Mouse (Mus musculus) forebrain, postnatal 0 days (tissue): ENCODE results near the gene Tmem132b. TPM values are rescaled to one million over a fixed set of nuclear protein-coding genes. Genes with fewer than 3 reads are reported as not detected.
A peak's percentile ranks its signal among the peaks of the same experiment; 100 is the strongest.

Source experiments
- ATAC-seq: fragments of 200-750 bp; cut with Nextera tagmentation; 2 replicates; pipeline ENCODE4 v1.8.0; 2017; ENCODE audit warnings: mild to moderate bottlenecking, moderate library complexity
- DNase-seq: peaks from one replicate; pipeline ENCODE4 v3.0.0-alpha.2; 2015
- H3K27ac ChIP-seq: fragments of 300-500 bp; sonication (generic); 2 replicates; pipeline ENCODE4 v1.5.1; 2014; ENCODE audit warnings: low read depth, mild to moderate bottlenecking, antibody characterized with exemption, low read length, moderate library complexity, mixed read lengths
- H3K27me3 ChIP-seq: fragments of 300-500 bp; sonication (generic); 2 replicates; pipeline ENCODE4 v1.6.1; 2014; ENCODE audit warnings: mild to moderate bottlenecking, low read length, mixed read lengths; ENCODE audit not compliant: insufficient read depth
- H3K36me3 ChIP-seq: fragments of 300-500 bp; sonication (generic); 2 replicates; pipeline ENCODE4 v1.6.1; 2014; ENCODE audit warnings: mild to moderate bottlenecking, moderate library complexity; ENCODE audit not compliant: insufficient read depth
- H3K4me1 ChIP-seq: fragments of 300-500 bp; sonication (generic); 2 replicates; pipeline ENCODE4 v1.6.1; 2014; ENCODE audit warnings: antibody characterized with exemption; ENCODE audit not compliant: insufficient read depth
- H3K4me2 ChIP-seq: fragments of 300-500 bp; sonication (generic); 2 replicates; pipeline ENCODE4 v1.6.1; 2014; ENCODE audit warnings: low read depth, mild to moderate bottlenecking, moderate library complexity
- H3K4me3 ChIP-seq: fragments of 300-500 bp; sonication (generic); 2 replicates; pipeline ENCODE4 v1.5.1; 2014; ENCODE audit warnings: low read depth, low read length, mixed read lengths
- H3K9ac ChIP-seq: fragments of 300-500 bp; sonication (generic); 2 replicates; pipeline ENCODE4 v1.6.1; 2014; ENCODE audit warnings: mild to moderate bottlenecking
- H3K9me3 ChIP-seq: fragments of 300-500 bp; sonication (generic); 2 replicates; pipeline ENCODE4 v1.6.1; 2016; ENCODE audit warnings: low read length
- CTCF ChIP-seq: sonication (generic); IDR thresholded peaks from 2 replicates; pipeline ENCODE4 v1.5.1; 2016; ENCODE audit warnings: antibody characterized with exemption, control low read depth, low read depth
- WGBS: fragments of 180-500 bp; shearing (Covaris S2); extraction: QIAGEN DNeasy Blood & Tissue Kit; methylation state at CpG from one replicate; pipeline ENCODE4 v1.1.7; 2014; 5-methylcytosine and 5-hydroxymethylcytosine counted together
- polyA plus RNA-seq: library from polyadenylated mRNA; unstranded; fragments of >200 nt; fragmentation: Nextera tagmentation; extraction: Ambion mirVana; gene quantifications from 2 replicates; pipeline ENCODE4 v1.2.1, GENCODE M21; 2015
- total RNA-seq: library from RNA; depleted of rRNA; stranded (reverse); fragments of >200 nt; gene quantifications from 2 replicates; pipeline ENCODE4 v1.2.3, GENCODE M21; 2014

Gene Tmem132b
- total and polyA plus RNA-seq, 2 experiments from 2014 or later: 7.8 to 48.9 TPM

- ATAC-seq: no peak
- H3K9ac ChIP-seq: no peak overlapping the region
- no peaks in the 10 kb centered on the region for H3K4me1 ChIP-seq
- H3K4me3 ChIP-seq: no peak overlapping the region
- H3K4me2 ChIP-seq: no peak overlapping the region
- no peaks in the 10 kb centered on the region for H3K27me3 ChIP-seq
- WGBS: 38% methylated on average over 2 of the region's 2 CpGs
- peak; percentile 59 for DNase-seq
- H3K9me3 ChIP-seq: no peaks in the 10 kb centered on the region
- H3K27ac ChIP-seq: no peak overlapping the region
- no peaks in the 10 kb centered on the region for H3K36me3 ChIP-seq
- peak; percentile 70 for TF ChIP-seq CTCF
These were observed 82.8 kb downstream of the Tmem132b start for GRCm38 (mm10) chr5:125614348-125614747.

- DNase-seq (no peak), ATAC-seq (no peak)
- Histone ChIP-seq H3K27ac (no peak overlapping the region), H3K4me2 (no peak overlapping the region), H3K4me3 (no peak overlapping the region), H3K36me3 (no peaks in the 10 kb centered on the region), H3K4me1 (no peaks in the 10 kb centered on the region), H3K9me3 (no peaks in the 10 kb centered on the region), H3K27me3 (no peaks in the 10 kb centered on the region), H3K9ac (no peak overlapping the region)
- peak; percentile 27; the same call in 1 of the 2 replicates for TF ChIP-seq CTCF
- WGBS: 100% methylated on average over 1 of the region's 1 CpGs
These were observed 85.5 kb downstream of the Tmem132b start for GRCm38 (mm10) chr5:125617050-125617449.

- 64% methylated on average over 9 of the region's 9 CpGs for WGBS
- Histone ChIP-seq H3K27me3 (no peaks in the 10 kb centered on the region), H3K9me3 (no peaks in the 10 kb centered on the region), H3K4me3 (no peak overlapping the region), H3K27ac (no peak overlapping the region), H3K4me1 (no peaks in the 10 kb centered on the region), H3K9ac (no peak overlapping the region), H3K36me3 (peaks cover 4% of the 10 kb centered on the region; the same call in 1 of the 2 replicates), H3K4me2 (no peak overlapping the region)
- no peak for TF ChIP-seq CTCF
- DNase-seq (peak; percentile 33), ATAC-seq (peak; percentile 34; the same call in 1 of the 2 replicates)
These were observed 96.3 kb downstream of the Tmem132b start for GRCm38 (mm10) chr5:125627816-125628348.

DNA sequence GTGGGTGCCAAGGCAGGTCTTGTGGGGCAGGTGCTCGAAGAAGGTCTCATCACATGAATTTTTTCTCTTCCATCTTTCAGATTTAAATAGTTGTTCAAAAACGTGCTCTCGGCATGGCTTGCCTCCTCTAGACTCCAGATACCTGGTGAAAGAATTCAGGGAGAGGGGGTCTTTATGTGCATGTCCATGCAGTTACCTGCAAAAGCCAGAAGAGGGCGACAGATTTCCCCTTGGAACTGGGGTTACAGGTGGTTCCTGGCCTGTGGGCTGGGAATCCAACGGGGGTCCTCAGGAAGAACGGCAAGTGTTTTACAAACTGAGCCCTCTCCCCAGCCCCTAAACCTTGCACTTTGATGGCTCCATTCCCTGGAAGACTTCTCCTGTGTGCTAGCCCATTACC, 103.1 kb downstream of the Tmem132b start:
- no peak overlapping the region for H3K4me3 ChIP-seq
- no peak for ATAC-seq
- H3K4me1 ChIP-seq: no peaks in the 10 kb centered on the region
- H3K4me2 ChIP-seq: no peak overlapping the region
- no peak overlapping the region for H3K27ac ChIP-seq
- H3K27me3 ChIP-seq: no peaks in the 10 kb centered on the region
- no peaks in the 10 kb centered on the region for H3K9me3 ChIP-seq
- H3K36me3 ChIP-seq: no peaks in the 10 kb centered on the region
- TF ChIP-seq CTCF: no peak
- DNase-seq: no peak
- WGBS: 80% methylated on average over 6 of the region's 6 CpGs
- H3K9ac ChIP-seq: no peak overlapping the region

GRCm38 (mm10) chr5:125640966-125641365, 109.4 kb downstream of the Tmem132b start:
- Histone ChIP-seq H3K4me2 (no peak overlapping the region), H3K36me3 (no peaks in the 10 kb centered on the region), H3K4me1 (no peaks in the 10 kb centered on the region), H3K4me3 (no peak overlapping the region), H3K27ac (no peak overlapping the region), H3K9me3 (no peaks in the 10 kb centered on the region), H3K27me3 (no peaks in the 10 kb centered on the region), H3K9ac (no peak overlapping the region)
- WGBS: 50% methylated on average over 1 of the region's 1 CpGs
- ATAC-seq (no peak), DNase-seq (peak; percentile 15)
- no peak for TF ChIP-seq CTCF

- peak; percentile 62 for DNase-seq
These were observed 110.1 kb downstream of the Tmem132b start for GRCm38 (mm10) chr5:125641531-125642147.

DNA sequence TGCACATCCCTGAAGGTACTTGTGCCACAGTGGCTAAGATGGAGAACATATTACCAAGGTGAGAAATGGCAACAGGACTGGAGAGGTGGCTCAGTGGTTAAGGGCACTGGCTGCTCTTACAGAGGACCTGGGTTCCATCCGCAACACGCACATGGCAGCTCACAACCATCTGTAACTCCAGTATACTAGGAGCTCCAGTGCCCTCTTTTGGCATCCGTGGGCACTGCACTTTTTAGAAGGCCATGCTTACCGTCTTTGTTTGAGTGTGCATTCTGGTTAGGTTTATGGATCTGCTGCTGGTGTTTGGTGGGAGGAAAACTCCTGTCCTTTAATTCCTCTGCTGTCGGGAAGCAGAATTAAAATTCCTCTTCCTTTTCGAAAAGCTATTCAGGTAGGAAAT, 116.7 kb downstream of the Tmem132b start:
- peak; percentile 20; the same call in 1 of the 2 replicates for TF ChIP-seq CTCF
- Histone ChIP-seq H3K4me1 (no peaks in the 10 kb centered on the region; the same call in 1 of the 2 replicates), H3K9ac (no peak overlapping the region), H3K36me3 (no peaks in the 10 kb centered on the region), H3K4me3 (no peak overlapping the region), H3K27ac (no peak overlapping the region), H3K9me3 (no peaks in the 10 kb centered on the region), H3K27me3 (no peaks in the 10 kb centered on the region), H3K4me2 (no peak overlapping the region)
- WGBS: 92% methylated on average over 6 of the region's 6 CpGs
- DNase-seq: no peak
- ATAC-seq: no peak

More at GRCm38 (mm10) chr5:125641531-125642147, 110.1 kb downstream of the Tmem132b start:
- Histone ChIP-seq H3K27ac (peak overlapping the region; percentile 17; the same call in 1 of the 2 replicates), H3K4me3 (no peak overlapping the region), H3K36me3 (no peaks in the 10 kb centered on the region), H3K4me2 (peak overlapping the region; percentile 36), H3K27me3 (no peaks in the 10 kb centered on the region), H3K9ac (no peak overlapping the region), H3K9me3 (no peaks in the 10 kb centered on the region), H3K4me1 (no peaks in the 10 kb centered on the region)
- ATAC-seq: no peak
- TF ChIP-seq CTCF: no peak
- 19% methylated on average over 18 of the region's 18 CpGs for WGBS
